Mouse (Mus musculus): ENCODE data around the gene Cysrt1.

Gene Cysrt1

DNA sequence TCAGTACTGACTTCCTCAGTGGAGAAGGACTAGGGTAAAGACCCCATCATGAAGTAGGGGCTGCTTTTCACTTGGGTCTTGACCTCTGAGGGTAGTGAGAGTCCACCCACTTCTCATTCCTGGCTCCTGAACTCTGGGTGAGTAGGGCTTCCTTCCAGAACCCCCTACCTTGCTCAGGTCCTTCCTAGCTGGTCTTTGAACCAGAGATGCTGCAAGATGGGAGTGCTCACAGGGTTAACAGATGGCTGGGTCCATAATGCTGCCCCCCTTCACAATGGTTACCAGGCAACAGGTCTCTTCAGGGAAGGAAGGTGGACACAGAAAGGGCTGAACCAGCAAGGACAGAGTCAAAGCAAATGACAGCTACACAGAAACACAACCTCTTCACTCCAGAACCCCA is 23.8 kb downstream of the Cysrt1 start, which contains the start of gene Fam166a:
Fam166a (plus strand) TSS at position 301 of the 400 bp plus-strand sequence.
- ChIA-PET CTCF (interaction anchor here in 3 of 4 experiments (0.9 to 3.9 kb wide), 3 partner anchors 10 to 118 kb away, joined by 3 to 21 read pairs (median 7); no protein-coding TSS in a partner anchor), POLR2A (interaction anchor here in 2 of 4 experiments (0.6 to 75.9 kb wide), 7 partner anchors 8 to 283 kb away, joined by 3 to 2347 read pairs (median 333); partner anchors contain the start of genes AL732309.1 (in 2 of the 2), Anapc2 (in 2 of the 2), Cysrt1 (in 2 of the 2) and Nelfb (in 2 of the 2))

GRCm38 (mm10) chr2:25217666-25218065 is 24.6 kb downstream of the Cysrt1 start:
- CTCF ChIA-PET = interaction anchor here in 3 of 4 experiments (0.6 to 3.9 kb wide), 5 partner anchors 11 to 119 kb away, joined by 3 to 21 read pairs (median 5); no protein-coding TSS in a partner anchor

GRCm38 (mm10) chr2:25214444-25214843 is 27.8 kb downstream of the Cysrt1 start, which contains the start of gene Stpg3:
TSS of gene Stpg3 (minus strand) at chr2:25214637.
- CTCF ChIA-PET = interaction anchor here in 2 of 4 experiments (0.7 to 1.3 kb wide), 2 partner anchors 14 to 78 kb away, joined by 3 read pairs; no protein-coding TSS in a partner anchor
- POLR2A ChIA-PET = interaction anchor here in 3 of 4 experiments (0.7 to 75.9 kb wide), 12 partner anchors 4 to 57 kb away, joined by 3 to 2347 read pairs (median 18); partner anchors contain the start of genes Anapc2 (in 3 of the 3), Ssna1 (in 3 of the 3), Tubb4b (in 3 of the 3) and AL732309.1 (in 2 of the 3)

More at GRCm38 (mm10) chr2:25217666-25218065, 24.6 kb downstream of the Cysrt1 start:
- POLR2A ChIA-PET = interaction anchor here in 2 of 4 experiments (1.3 to 75.9 kb wide), 6 partner anchors 7 to 283 kb away, joined by 3 to 2347 read pairs (median 966); partner anchors contain the start of genes AL732309.1 (in 2 of the 2), Anapc2 (in 2 of the 2), Cysrt1 (in 2 of the 2) and Nelfb (in 2 of the 2)

GRCm38 (mm10) chr2:25213266-25213865 is 28.9 kb downstream of the Cysrt1 start:
- POLR2A ChIA-PET = interaction anchor here (0.5 to 75.9 kb wide), 20 partner anchors 3 to 426 kb away, joined by 3 to 2347 read pairs (median 5); partner anchors contain the start of genes Anapc2 (in 4 of the 4), Ssna1 (in 4 of the 4), Tubb4b (in 4 of the 4) and Tor4a (in 3 of the 4)
- CTCF ChIA-PET = interaction anchor here in 3 of 4 experiments (0.7 to 2.9 kb wide), 9 partner anchors 14 to 365 kb away, joined by 3 to 11 read pairs (median 3); partner anchors contain the start of gene Traf2 (in 1 of the 3)

DNA sequence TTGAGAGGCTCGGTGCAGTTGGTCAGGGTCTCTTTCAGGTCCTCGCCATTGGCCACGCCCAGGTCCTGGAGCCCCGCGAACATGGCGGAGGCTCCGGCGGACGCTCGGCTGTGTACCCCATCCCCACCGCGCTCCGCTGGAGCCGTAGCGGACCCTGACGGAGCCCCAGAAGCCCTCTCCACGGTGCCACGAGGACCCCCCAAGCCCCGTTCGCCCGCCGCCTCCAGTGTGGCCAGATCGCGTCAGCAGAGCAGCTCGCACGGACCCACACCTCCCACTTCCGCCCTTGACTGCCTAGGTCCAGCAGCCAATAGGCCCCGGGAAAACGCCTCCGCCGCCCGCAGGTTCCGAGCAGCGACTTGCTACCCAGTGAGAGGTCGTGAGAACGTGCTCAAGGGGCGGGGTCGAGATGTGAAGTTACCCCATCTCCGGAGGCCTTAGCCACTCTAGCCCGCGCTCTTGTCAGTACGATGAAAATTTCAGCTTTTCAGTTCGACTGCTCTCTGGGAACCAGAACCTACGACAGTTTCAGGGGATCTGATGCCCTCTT is 31.1 kb downstream of the Cysrt1 start, which contains the start of gene Nelfb:
Nelfb (minus strand) TSS at position 369 of the 550 bp plus-strand sequence.
- CTCF ChIA-PET = interaction anchor here in 3 of 4 experiments (0.6 to 2.9 kb wide), 6 partner anchors 14 to 117 kb away, joined by 3 to 11 read pairs (median 4); partner anchors contain the start of genes Tor4a (in 1 of the 3) and Tubb4b (in 1 of the 3)
- POLR2A ChIA-PET = interaction anchor here (0.5 to 75.9 kb wide), 20 partner anchors 1 to 261 kb away, joined by 3 to 2347 read pairs (median 5); partner anchors contain the start of genes Tor4a (in 4 of the 4), Nrarp (in 3 of the 4), Tubb4b (in 3 of the 4) and AL732309.1 (in 2 of the 4)

DNA sequence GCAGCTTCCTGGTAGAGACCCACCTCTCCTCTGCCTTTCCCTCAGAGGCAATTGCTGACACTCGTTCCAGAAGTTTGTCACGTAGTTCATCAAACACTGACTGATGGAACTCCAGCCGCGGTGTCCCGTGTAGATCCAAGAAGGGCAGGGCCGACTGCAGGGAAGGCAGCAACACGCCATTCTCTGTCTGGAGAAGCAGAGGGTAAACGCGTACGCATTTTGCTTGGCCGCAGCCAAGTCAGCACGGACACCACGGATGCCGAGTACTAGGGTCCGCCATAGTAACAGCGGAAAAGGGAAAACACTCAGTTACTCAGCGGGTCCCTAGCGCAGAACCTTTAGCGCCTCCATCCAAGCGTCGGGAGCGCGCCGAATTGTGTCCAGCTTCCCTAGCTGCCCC is 31.6 kb downstream of the Cysrt1 start:
- ChIA-PET CTCF (interaction anchor here in 2 of 4 experiments (1.2 to 2.9 kb wide), 5 partner anchors 14 to 18 kb away, joined by 3 to 11 read pairs (median 4); partner anchors contain the start of genes Tor4a (in 1 of the 2) and Tubb4b (in 1 of the 2)), POLR2A (interaction anchor here (0.5 to 75.9 kb wide), 18 partner anchors 0 to 261 kb away, joined by 3 to 2347 read pairs (median 5); partner anchors contain the start of genes Tor4a (in 4 of the 4), Tubb4b (in 3 of the 4), AL732309.1 (in 2 of the 4) and Anapc2 (in 2 of the 4))

GRCm38 (mm10) chr2:25207593-25207992 is 34.7 kb downstream of the Cysrt1 start:
- POLR2A ChIA-PET = interaction anchor here in 3 of 4 experiments (0.5 to 75.9 kb wide), 10 partner anchors 3 to 76 kb away, joined by 3 to 2347 read pairs (median 74); partner anchors contain the start of genes AL732309.1 (in 2 of the 3), Anapc2 (in 2 of the 3), Cysrt1 (in 2 of the 3) and Fam166a (in 2 of the 3)
- CTCF ChIA-PET = interaction anchor here in 1 of 4 experiments (0.8 kb wide), 1 partner anchor 11 kb away, joined by 3 read pairs; the partner anchor contains the start of gene Tor4a

- CTCF ChIA-PET = interaction anchor here in 3 of 4 experiments (0.5 to 1.0 kb wide), 4 partner anchors 9 to 136 kb away, joined by 3 to 4 read pairs (median 3); no protein-coding TSS in a partner anchor
- POLR2A ChIA-PET = interaction anchor here in 3 of 4 experiments (1.0 to 75.9 kb wide), 10 partner anchors 7 to 109 kb away, joined by 3 to 2347 read pairs (median 20); partner anchors contain the start of genes Tubb4b (in 3 of the 3), AL732309.1 (in 2 of the 3), Anapc2 (in 2 of the 3) and Cysrt1 (in 2 of the 3)
Measured at GRCm38 (mm10) chr2:25203631-25204214, 38.5 kb downstream of the Cysrt1 start.

DNA sequence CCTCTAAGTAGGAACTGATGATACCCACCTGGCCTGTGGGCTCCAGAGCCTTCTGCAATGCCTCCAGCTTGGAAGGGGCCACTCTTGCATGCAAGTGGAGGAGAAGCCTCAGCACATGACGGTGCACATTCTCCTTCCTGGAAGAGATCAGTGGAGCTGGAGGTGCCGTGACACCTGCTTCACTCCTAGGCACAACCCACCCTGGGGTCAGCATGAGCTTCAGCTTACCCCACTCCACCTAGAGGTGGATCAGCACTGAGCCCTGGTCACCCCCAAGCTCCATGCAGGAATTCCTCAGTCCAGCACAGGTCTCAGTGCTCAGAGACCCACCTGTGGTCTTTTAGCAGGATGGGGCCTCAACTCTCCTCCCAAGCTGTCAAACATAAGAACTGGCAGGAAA is 41.6 kb downstream of the Cysrt1 start:
- POLR2A ChIA-PET = interaction anchor here in 3 of 4 experiments (0.6 to 55.8 kb wide), 5 partner anchors 10 to 39 kb away, joined by 3 to 2347 read pairs (median 117); partner anchors contain the start of genes Fam166a (in 2 of the 3), Nelfb (in 2 of the 3), Stpg3 (in 2 of the 3) and Tubb4b (in 2 of the 3)

GRCm38 (mm10) chr2:25197946-25198345 is 44.3 kb downstream of the Cysrt1 start:
- ChIA-PET POLR2A (interaction anchor here (0.7 to 55.8 kb wide), 17 partner anchors 7 to 178 kb away, joined by 3 to 2347 read pairs (median 15); partner anchors contain the start of genes AL732309.1 (in 2 of the 4), Cysrt1 (in 2 of the 4), Nelfb (in 2 of the 4) and Nrarp (in 2 of the 4)), CTCF (interaction anchor here in 3 of 4 experiments (0.6 to 4.7 kb wide), 6 partner anchors 30 to 223 kb away, joined by 3 to 39 read pairs (median 3); no protein-coding TSS in a partner anchor)

More for the DNA sequence above, 41.6 kb downstream of the Cysrt1 start:
- CTCF ChIA-PET = interaction anchor here in 2 of 4 experiments (1.0 to 1.1 kb wide), 2 partner anchors 28 to 190 kb away, joined by 3 read pairs; no protein-coding TSS in a partner anchor

DNA sequence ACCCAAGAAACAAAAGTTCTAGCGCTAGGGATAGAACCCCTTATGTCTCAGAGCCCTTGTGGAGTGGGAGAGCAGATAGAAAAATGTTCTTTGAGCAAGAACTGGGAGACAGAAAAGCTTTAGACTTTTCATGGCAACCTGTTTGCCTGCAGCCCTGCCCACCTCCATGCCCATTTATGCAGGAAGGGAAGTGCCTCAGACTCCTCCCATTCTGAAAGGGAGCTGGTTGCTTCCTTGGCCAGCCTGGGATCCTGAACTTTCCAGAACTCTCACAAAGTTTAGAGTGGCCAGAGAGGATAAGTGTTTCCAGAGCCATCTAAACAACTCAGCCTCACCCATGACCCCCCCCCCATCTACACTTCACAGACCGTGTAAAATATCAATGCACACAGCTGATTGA is 45.1 kb downstream of the Cysrt1 start:
- ChIA-PET CTCF (interaction anchor here in 3 of 4 experiments (0.6 to 4.7 kb wide), 14 partner anchors 13 to 222 kb away, joined by 3 to 39 read pairs (median 4); partner anchors contain the start of genes AL732309.1 (in 1 of the 3), Nelfb (in 1 of the 3), Nrarp (in 1 of the 3) and Tmem203 (in 1 of the 3)), POLR2A (interaction anchor here (0.6 to 55.8 kb wide), 36 partner anchors 8 to 361 kb away, joined by 3 to 2347 read pairs (median 7); partner anchors contain the start of genes Tubb4b (in 4 of the 4), Nelfb (in 3 of the 4), Tmem203 (in 3 of the 4) and AL732309.1 (in 2 of the 4))

DNA sequence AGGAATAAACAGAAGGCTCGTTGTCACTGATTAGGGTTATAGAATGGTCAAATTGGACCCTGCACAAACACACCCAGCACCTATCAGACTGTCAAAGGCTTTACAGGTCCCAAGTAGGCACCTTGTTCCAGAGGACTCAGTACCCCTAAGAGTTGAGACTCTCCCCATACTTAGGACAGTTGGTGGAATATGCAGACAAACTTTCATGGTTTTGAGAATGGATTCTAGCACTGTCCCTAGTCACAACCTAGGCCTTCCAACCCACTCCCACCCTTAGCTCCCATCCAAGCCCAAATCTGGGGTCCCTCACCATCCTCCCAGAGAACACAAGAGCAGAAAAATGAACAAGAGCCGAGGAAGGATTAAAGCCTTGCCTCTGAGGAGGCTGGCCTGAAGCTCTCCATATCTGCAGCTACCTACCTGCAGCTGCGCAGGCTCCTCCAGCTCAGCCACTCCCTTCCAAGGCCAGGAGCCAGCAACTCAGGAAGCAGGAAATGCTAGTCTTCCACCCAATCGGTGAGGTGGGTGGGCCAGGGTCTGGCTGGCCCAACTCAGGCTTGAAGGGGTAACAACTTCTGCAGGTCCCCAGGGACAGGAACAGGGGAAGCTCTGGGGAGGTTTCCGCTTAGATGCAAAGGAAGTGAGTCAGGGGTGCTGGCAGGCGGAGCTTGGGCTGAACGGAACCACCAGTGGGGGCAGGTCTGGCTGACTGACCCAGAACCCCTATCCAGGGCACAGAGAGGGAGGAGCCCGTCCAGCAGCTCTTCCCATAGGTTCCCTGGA is 45.9 kb downstream of the Cysrt1 start, which contains the start of gene Tor4a:
Tor4a (minus strand) TSS at position 715 of the 783 bp plus-strand sequence.
- CTCF ChIA-PET = interaction anchor here (0.6 to 4.7 kb wide), 22 partner anchors 10 to 206 kb away, joined by 3 to 39 read pairs (median 4); partner anchors contain the start of genes Nrarp (in 2 of the 4), AL732309.1 (in 1 of the 4), Man1b1 (in 1 of the 4) and Nelfb (in 1 of the 4)

GRCm38 (mm10) chr2:25195211-25196156 is 46.8 kb downstream of the Cysrt1 start:
- ChIA-PET CTCF (interaction anchor here (0.6 to 4.7 kb wide), 32 partner anchors 9 to 303 kb away, joined by 3 to 39 read pairs (median 4); partner anchors contain the start of genes Nrarp (in 2 of the 4), Tmem203 (in 2 of the 4), AL732309.1 (in 1 of the 4) and Abca2 (in 1 of the 4)), POLR2A (interaction anchor here (0.6 to 55.8 kb wide), 50 partner anchors 9 to 362 kb away, joined by 3 to 2347 read pairs (median 6); partner anchors contain the start of genes Tubb4b (in 4 of the 4), Nelfb (in 3 of the 4), Nrarp (in 3 of the 4) and Tmem203 (in 3 of the 4))

More for the DNA sequence above, 45.9 kb downstream of the Cysrt1 start, which contains the start of gene Tor4a:
- POLR2A ChIA-PET = interaction anchor here (0.6 to 55.8 kb wide), 46 partner anchors 9 to 361 kb away, joined by 3 to 2347 read pairs (median 4); partner anchors contain the start of genes Nelfb (in 4 of the 4), Tubb4b (in 4 of the 4), Nrarp (in 3 of the 4) and Tmem203 (in 3 of the 4)

Data from embryonic stem cell, embryonic (primary cell).